Mouse (Mus musculus): ENCODE results near the gene Neu2.

Neu2 gene

GRCm38 (mm10) chr1:87614576-87615295 is 105.0 kb downstream of the Neu2 start:
- DNase-seq (ENCODE audit: low spot score in 2 of 2), result no peak

GRCm38 (mm10) chr1:87620211-87620668 is 110.6 kb downstream of the Neu2 start, which contains the start of gene Inpp5d:
Gene Inpp5d (plus strand): TSS chr1:87620312.
- peak; percentile 59 to 67 for DNase-seq (ENCODE audit: low spot score in 2 of 2)

DNA sequence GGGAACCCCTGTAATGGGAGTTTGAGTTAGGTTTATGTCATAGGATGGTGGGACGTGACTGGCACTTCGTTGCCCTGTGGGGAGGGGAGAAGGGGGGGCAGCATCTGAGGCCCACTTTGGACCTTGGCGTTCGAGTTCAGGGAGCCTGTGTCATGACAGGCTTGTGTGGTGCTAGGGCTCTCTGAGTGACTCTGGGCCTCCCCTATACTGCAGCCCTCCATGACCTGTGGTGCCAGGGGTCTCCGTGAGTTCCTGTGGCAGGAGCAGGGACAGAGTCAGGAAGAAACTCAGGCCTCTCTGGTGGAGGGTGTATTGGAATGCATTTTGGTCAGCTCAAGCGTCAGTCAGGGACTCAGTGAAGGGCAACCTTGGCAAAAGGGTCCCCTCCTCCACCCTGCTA is 111.0 kb downstream of the Neu2 start:
- DNase-seq (ENCODE audit: low spot score in 2 of 2), result no peak

- DNase-seq (ENCODE audit: low spot score in 2 of 2), result peak in 1 of 2 experiments; percentile 7
Measured at GRCm38 (mm10) chr1:87621146-87621857, 111.6 kb downstream of the Neu2 start.

DNA sequence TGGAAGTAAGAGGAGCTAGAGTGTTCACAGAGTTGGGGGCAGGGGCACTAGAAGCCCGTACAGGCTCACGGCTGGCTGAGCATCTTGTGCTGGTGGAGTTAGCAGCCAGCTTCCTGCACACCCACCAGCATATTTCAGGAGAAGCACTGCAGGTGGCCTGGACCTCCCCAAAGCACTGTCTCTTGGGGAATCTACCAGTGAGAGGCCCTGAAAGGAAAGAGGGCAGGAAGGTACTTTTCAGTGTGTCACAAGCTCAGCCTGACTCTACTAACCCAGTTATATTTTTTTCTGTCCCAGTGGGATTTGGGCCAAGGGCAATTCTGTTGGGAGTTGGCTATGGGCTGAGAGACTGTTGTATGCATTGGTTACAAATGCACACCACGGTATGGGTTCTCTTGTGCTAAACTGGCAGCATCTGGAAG is 112.2 kb downstream of the Neu2 start:
- peak; percentile 53 to 58 for DNase-seq (ENCODE audit: low spot score in 2 of 2)

DNA sequence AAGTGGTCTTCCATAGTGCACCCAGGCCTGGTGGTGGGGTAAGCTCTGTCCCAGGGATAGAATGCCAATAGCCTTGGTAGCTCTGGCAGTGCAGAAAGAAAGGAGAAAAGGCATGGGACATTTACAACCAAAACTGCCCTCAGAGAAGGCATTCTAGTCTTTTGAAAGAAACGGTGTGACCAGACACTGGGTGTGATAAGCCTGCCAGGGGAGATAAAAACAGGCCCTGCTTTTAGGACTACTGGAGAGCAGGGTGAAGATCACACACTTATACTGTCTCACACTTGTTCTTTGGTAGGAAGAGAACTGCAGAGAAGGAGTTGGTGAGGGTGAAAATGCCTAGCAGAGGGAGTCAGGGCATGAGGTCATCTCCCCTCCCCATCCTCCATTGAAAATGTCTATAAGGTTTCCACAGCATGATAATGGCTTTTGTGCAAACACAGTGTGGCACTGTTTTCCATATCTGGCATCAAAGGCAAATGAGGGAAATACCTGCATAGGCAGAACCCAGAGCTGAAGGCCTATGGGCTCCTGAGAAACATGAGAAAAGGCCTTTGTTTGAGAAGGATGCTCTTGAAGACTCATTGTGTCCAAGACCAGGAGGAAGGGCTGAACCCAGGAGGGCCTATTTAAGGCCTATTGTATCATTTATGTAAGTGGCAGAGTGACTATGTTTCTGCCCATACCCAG is 114.4 kb downstream of the Neu2 start:
- no peak for DNase-seq (ENCODE audit: low spot score in 2 of 2)

- no peak for DNase-seq (ENCODE audit: low spot score in 2 of 2)
Measured at GRCm38 (mm10) chr1:87624826-87625225, 115.1 kb downstream of the Neu2 start.

- no peak for DNase-seq (ENCODE audit: low spot score in 2 of 2)
Measured at GRCm38 (mm10) chr1:87625254-87626025, 115.8 kb downstream of the Neu2 start.

GRCm38 (mm10) chr1:87626344-87626743 is 116.7 kb downstream of the Neu2 start:
- DNase-seq (ENCODE audit: low spot score in 2 of 2), result peak; percentile 71 to 78

GRCm38 (mm10) chr1:87628085-87628484 is 118.4 kb downstream of the Neu2 start:
- DNase-seq (ENCODE audit: low spot score in 2 of 2), result no peak

DNA sequence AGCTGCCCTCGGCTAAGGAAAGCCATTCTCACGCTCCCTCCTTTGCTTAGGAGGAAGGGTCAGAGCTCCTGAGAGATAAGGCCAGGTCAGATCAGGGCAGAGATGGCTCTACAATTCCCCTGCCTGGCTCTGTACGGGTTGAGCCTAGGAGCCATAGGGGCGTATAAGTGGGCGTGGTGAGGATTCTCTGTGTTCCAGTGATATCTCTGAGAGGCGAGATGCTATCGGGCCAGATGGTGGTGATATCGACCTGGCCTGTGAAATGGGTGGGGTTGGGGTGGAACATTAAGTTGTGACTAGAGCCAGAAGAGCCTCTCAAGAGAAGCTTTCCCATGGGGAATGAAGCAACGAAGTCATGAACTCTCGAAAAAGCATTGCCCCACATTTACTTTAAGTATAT is 121.9 kb downstream of the Neu2 start:
- DNase-seq (ENCODE audit: low spot score in 2 of 2), result no peak

- DNase-seq (ENCODE audit: low spot score in 2 of 2), result no peak
Measured at GRCm38 (mm10) chr1:87632163-87632562, 122.5 kb downstream of the Neu2 start.

DNA sequence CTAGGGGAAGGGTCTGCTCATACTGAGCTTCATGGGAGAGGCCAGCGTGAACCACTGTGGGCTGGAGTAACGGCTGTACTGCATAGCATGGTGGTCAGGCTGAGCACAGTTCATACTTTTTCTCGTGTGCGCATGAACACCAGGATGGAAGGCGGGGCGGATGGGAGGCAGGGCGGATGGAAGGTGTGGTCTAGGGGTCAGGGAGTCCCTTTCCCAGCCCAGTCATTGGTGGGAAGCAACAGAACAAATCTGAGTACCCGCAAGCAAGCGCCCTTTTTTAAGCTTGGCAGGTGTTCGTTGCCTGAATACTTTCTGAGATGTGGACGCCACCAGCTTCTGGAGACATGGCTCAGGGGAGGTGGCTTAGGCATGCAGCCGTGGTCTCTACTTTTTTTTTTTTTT is 127.0 kb downstream of the Neu2 start:
- DNase-seq (ENCODE audit: low spot score in 2 of 2), result no peak

GRCm38 (mm10) chr1:87637121-87637877 is 127.6 kb downstream of the Neu2 start:
- DNase-seq (ENCODE audit: low spot score in 2 of 2), result peak; percentile 45 to 63

DNA sequence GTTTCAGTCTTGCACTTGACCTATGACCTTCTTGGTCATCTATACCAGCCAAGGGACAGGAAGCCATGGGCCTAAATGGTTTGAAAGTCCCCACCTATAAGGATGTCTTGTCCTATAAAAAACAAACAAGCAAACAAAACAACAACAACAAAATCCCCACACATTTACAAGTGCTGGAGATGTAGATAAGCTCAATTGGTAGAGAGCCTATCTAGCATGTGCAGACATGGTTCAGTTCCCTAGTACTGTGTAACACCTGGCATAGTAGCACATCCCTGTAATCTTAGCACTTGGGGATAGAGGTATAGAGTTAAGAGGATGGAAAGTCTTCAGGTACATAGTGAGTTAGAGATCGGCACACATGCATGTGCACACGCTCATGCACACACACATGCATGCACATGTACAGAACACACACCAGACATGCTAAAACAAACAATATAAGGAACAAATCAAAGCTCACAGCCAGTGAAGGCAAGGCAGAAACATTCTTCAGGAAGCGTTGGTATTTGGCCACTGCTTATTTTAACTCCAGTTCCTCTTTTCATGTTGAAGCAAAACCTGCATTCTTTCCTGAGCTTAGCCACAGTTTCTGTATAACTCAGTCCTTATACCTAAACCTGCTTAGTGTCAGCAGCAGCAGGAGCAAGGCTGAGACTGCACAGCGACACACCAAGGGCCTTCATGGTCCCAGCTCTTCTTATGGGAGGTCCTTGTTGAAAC is 128.3 kb downstream of the Neu2 start:
- DNase-seq (ENCODE audit: low spot score in 2 of 2), result no peak

DNA sequence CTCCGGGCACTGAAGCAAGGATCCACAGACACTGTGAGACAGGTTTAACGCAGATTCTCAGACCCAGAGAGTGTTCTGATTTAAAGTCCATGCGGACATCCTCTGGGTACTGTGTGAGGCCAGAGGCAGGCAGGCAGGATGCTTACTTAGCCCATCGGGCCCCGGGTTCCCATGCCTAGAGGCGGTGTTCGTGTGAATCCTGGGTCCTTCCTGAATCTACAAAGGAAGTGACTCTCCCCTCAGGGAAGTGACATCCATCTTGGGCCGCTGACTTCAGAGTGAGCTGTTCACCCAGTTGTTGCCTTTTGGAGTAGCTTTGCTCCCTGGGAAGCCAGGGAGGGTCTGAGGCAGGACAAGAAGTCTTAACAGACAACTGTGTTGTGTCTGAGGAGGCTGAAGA is 130.0 kb downstream of the Neu2 start:
- DNase-seq (ENCODE audit: low spot score in 2 of 2), result no peak

DNA sequence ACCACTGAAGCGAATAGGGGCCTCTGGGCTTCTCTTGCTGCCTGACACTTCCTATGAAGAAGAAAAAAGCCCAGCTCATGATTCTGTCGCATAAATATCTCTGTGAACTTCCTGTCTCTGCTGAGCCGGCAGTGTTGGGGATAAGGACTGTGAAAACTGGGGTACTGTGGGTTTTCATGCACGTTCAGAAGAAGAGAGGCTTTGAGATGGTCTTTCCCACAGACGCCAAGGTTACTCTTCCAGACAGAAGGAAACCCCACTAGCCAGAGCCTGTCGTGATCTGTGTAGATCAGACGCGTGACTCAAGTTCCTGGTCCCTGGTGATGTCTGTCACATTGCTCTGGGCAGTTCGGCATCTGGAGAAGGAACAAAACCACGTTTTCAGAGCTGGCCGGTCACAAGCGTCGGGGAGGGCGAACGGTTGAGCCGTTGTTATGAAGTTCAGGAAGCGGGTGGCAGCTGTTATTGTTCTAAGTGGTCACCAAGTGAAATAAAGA is 130.5 kb downstream of the Neu2 start:
- no peak for DNase-seq (ENCODE audit: low spot score in 2 of 2)

- no peak for DNase-seq (ENCODE audit: low spot score in 2 of 2)
Measured at GRCm38 (mm10) chr1:87643016-87643415, 133.3 kb downstream of the Neu2 start.

GRCm38 (mm10) chr1:87645041-87645440 is 135.4 kb downstream of the Neu2 start:
- no peak for DNase-seq (ENCODE audit: low spot score in 2 of 2)

DNA sequence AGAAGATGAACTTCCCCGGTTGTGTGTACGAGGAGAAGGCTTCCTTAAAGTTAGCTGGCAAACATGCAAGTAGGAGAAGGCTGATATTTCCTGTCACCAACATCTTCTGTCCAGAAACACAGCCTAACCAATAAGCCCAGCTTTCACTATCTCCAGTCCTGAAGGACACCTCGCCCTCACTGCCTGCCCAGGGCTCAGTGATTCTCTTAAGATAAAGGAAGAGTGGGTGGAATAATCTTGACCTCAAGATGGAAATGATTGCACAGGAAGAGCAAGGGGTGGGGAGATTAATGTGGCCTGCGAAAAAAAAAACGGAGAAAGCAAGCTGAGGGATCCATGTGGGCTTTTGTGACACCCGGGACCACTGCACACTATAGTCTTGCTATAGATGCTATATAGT is 136.1 kb downstream of the Neu2 start:
- DNase-seq (ENCODE audit: low spot score in 2 of 2), result no peak

Measured in thymus, postnatal 10 days (tissue).